Mouse (Mus musculus) myocyte (in vitro differentiated cells): Measurements from ENCODE around the gene Slc16a10. TPM values are rescaled to one million over a fixed set of nuclear protein-coding genes. Genes with fewer than 3 reads are reported as not detected.

ENCODE experiments used
- H3K27me3 ChIP-seq: one replicate; pipeline ENCODE4 v1.6.1; 2011; ENCODE audit not compliant: control insufficient read depth, insufficient read depth, insufficient read length
- H3K36me3 ChIP-seq: one replicate; pipeline ENCODE4 v1.6.1; 2011; ENCODE audit not compliant: control insufficient read depth, insufficient read depth
- H3K4me2 ChIP-seq: one replicate; pipeline ENCODE4 v1.6.1; 2011; ENCODE audit warnings: low read depth, control low read depth
- H3K4me3 ChIP-seq: one replicate; pipeline ENCODE4 v1.5.1; 2011; ENCODE audit warnings: mild to moderate bottlenecking, control low read depth, moderate library complexity
- H3K79me2 ChIP-seq: one replicate; pipeline ENCODE4 v1.6.1; 2011; ENCODE audit not compliant: control insufficient read depth, insufficient read depth
- H3ac ChIP-seq: one replicate; pipeline ENCODE4 v1.6.1; 2011; ENCODE audit not compliant: control insufficient read depth, insufficient read length
- CEBPB ChIP-seq: IDR thresholded peaks from 2 replicates; pipeline ENCODE4 v1.6.1; 2011; ENCODE audit warnings: mild to moderate bottlenecking, moderate library complexity; ENCODE audit not compliant: poor library complexity, insufficient read depth, severe bottlenecking
- E2F4 ChIP-seq: IDR thresholded peaks from one replicate; pipeline ENCODE4 v1.6.1; 2011; ENCODE audit warnings: mild to moderate bottlenecking, control low read depth, moderate library complexity; ENCODE audit not compliant: insufficient read depth
- MAX ChIP-seq: IDR thresholded peaks from one replicate; pipeline ENCODE4 v1.6.1; 2011; ENCODE audit warnings: low read depth, mild to moderate bottlenecking, control low read depth
- MYOD1 ChIP-seq, 3 experiments: IDR thresholded peaks; one replicate each; pipeline ENCODE4 v1.6.1; 2011; ENCODE audit warnings: control low read depth in 2 of 3, low read depth in 2 of 3, mild to moderate bottlenecking in 2 of 3, moderate library complexity in 1 of 3; ENCODE audit not compliant: insufficient read length in 2 of 3, control insufficient read depth in 1 of 3
- MYOG ChIP-seq, 3 experiments: IDR thresholded peaks; one replicate each; pipeline ENCODE4 v1.6.1; 2011; ENCODE audit warnings: control low read depth in 2 of 3, low read depth in 2 of 3, mild to moderate bottlenecking in 2 of 3; ENCODE audit not compliant: insufficient read length in 2 of 3, control insufficient read depth in 1 of 3, insufficient read depth in 1 of 3
- POLR2A ChIP-seq: IDR thresholded peaks from one replicate; pipeline ENCODE4 v1.6.1; 2011; ENCODE audit warnings: low read depth, mild to moderate bottlenecking, control low read depth, moderate library complexity; ENCODE audit not compliant: insufficient read length
- POLR2AphosphoS2 ChIP-seq: IDR thresholded peaks from one replicate; pipeline ENCODE4 v1.6.1; 2011; ENCODE audit warnings: low read depth, control low read depth; ENCODE audit not compliant: insufficient read length
- REST ChIP-seq: IDR thresholded peaks from one replicate; pipeline ENCODE4 v1.6.1; 2011; ENCODE audit warnings: mild to moderate bottlenecking, control low read depth, moderate library complexity; ENCODE audit not compliant: insufficient read depth, insufficient read length
- SRF ChIP-seq: IDR thresholded peaks from one replicate; pipeline ENCODE4 v1.6.1; 2011; ENCODE audit warnings: low read depth; ENCODE audit not compliant: control insufficient read depth, insufficient read length
- TCF12 ChIP-seq: IDR thresholded peaks from one replicate; pipeline ENCODE4 v1.6.1; 2011; ENCODE audit warnings: mild to moderate bottlenecking, control low read depth; ENCODE audit not compliant: poor library complexity, insufficient read depth, severe bottlenecking
- TCF3 ChIP-seq: IDR thresholded peaks from one replicate; pipeline ENCODE4 v1.6.1; 2011; ENCODE audit warnings: low read depth, control low read depth; ENCODE audit not compliant: insufficient read length
- USF1 ChIP-seq: IDR thresholded peaks from one replicate; pipeline ENCODE4 v1.6.1; 2011; ENCODE audit warnings: low read depth, mild to moderate bottlenecking, control low read depth, moderate library complexity
- polyA plus RNA-seq: library from polyadenylated mRNA; unstranded; fragments of >200 nt; fragmentation: generic; extraction: Trizol; gene quantifications from one replicate; pipeline ENCODE4 v1.2.1, GENCODE M21; 2012; ENCODE audit warnings: missing spikeins

Gene Slc16a10
- polyA plus RNA-seq, 1 experiment = 3.5 TPM

DNA sequence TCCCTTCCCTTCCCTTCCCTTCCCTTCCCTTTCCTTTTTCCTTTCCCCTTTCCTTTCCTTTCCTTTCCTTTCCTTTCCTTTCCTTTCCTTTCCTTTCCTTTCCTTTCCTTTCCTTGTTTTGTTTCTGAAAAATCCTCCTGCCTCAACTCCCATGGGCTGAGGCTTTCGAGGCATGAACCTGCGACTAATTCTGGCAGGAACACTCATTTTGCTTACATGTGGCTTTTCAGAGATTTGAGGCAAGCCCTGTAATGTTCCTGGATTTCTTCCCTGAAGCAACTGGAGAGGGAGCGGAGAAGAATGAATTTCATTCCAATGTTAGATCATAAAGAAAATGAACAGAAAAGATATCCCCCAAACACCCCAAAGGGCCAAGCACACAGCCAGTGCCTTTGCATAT, 39.9 kb downstream of the Slc16a10 start:
- TF ChIP-seq POLR2AphosphoS2 (no peak), POLR2A (no peak), SRF (no peak), MYOG (IDR thresholded peaks at IDR 0.05; ENCODE audit: control insufficient read depth in 1 of 3, insufficient read depth in 1 of 3, insufficient read length in 2 of 3, low read depth in 2 of 3) (no peak), E2F4 (no peak), CEBPB (no peak), TCF12 (no peak), USF1 (no peak), TCF3 (no peak), MAX (no peak), MYOD1 (IDR thresholded peaks at IDR 0.05; ENCODE audit: control insufficient read depth in 1 of 3, insufficient read length in 2 of 3, low read depth in 2 of 3) (no peak), REST (no peak)
- Histone ChIP-seq H3K4me2 (no peak overlapping the region), H3K4me3 (no peak overlapping the region), H3ac (no peak overlapping the region), H3K36me3 (no peaks in the 10 kb centered on the region), H3K27me3 (no peaks in the 10 kb centered on the region), H3K79me2 (no peaks in the 10 kb centered on the region)

DNA sequence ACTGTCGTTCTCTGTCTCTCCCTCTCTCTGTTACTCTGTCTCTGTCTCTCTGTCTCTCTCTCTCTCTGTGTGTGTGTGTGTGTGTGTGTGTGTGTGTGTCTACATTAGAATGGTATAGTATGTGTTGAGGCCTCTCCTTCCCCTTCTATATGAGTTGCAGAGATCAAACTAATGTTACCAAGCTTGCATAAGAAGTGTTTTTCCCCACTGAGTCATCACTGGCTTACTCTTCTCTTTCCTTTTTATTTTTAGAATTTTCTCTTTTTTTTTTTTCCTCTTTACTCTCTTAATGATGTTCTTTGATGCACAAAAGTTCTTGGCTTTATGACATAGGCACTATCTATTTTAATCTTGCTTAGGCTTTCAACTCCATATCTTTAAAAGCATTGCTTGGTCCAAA, 43.6 kb downstream of the Slc16a10 start:
- H3K4me2 ChIP-seq = no peak overlapping the region
- H3ac ChIP-seq = no peak overlapping the region
- TF ChIP-seq CEBPB = no peak
- TF ChIP-seq SRF = no peak
- TF ChIP-seq TCF12 = no peak
- no peak for TF ChIP-seq POLR2AphosphoS2
- no peak for TF ChIP-seq MYOD1 (IDR thresholded peaks at IDR 0.05; ENCODE audit: control insufficient read depth in 1 of 3, insufficient read length in 2 of 3, low read depth in 2 of 3)
- TF ChIP-seq REST = no peak

DNA sequence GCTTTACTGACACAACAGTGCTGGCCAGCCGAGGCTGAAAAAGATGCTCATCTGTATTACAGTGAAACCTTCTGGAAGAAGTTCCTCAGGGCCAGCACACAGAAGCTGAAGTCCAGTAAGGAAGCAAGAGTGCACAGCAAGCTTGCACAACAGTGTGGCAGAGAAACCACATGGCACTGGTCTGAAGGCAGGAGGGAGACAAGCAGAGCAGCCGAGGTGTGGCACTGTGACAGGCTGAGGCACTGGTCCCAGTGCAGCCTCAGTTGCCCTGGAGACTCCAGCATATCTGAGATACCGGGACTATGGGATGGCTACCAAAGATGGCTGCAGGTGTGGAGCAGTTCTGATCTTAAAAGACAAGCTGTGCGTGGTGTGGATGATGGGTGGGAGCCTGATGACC, 44.5 kb downstream of the Slc16a10 start:
- H3K36me3 ChIP-seq = no peaks in the 10 kb centered on the region
- H3K4me2 ChIP-seq = no peak overlapping the region
- no peak overlapping the region for H3ac ChIP-seq
- H3K4me3 ChIP-seq = no peak overlapping the region
- no peaks in the 10 kb centered on the region for H3K27me3 ChIP-seq
- H3K79me2 ChIP-seq = no peaks in the 10 kb centered on the region
- TF ChIP-seq USF1 = no peak
- TF ChIP-seq MYOG (IDR thresholded peaks at IDR 0.05; ENCODE audit: control insufficient read depth in 1 of 3, insufficient read depth in 1 of 3, insufficient read length in 2 of 3, low read depth in 2 of 3) = peak in 1 of 3 experiments; percentile 2

More for the DNA sequence above, 43.6 kb downstream of the Slc16a10 start:
- H3K79me2 ChIP-seq = no peaks in the 10 kb centered on the region
- no peak overlapping the region for H3K4me3 ChIP-seq
- no peaks in the 10 kb centered on the region for H3K27me3 ChIP-seq
- H3K36me3 ChIP-seq = no peaks in the 10 kb centered on the region

DNA sequence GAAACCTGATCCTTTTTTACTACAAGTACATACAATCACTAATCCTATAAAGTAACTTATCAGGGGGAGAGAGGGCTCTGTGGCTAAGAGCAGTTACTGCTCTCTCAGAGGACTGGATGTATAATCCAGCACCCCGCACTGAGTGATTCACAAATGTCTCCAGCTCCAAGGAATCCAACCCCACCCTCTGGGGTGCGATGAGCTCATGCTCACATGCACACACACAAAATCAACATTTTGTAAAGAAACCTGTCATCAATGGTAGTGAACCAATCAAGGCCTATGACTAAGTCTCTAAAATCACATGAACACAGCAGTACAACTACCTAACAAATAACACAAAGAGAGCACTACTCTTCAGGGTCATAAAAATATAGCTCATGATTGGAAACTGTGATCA, 47.3 kb downstream of the Slc16a10 start:
- H3K4me2 ChIP-seq = peak overlapping the region; percentile 3
- H3K36me3 ChIP-seq = no peaks in the 10 kb centered on the region
- H3K4me3 ChIP-seq = no peak overlapping the region
- no peaks in the 10 kb centered on the region for H3K27me3 ChIP-seq
- no peaks in the 10 kb centered on the region for H3K79me2 ChIP-seq
- H3ac ChIP-seq = no peak overlapping the region
- TF ChIP-seq SRF (no peak), USF1 (peak; percentile 41)

DNA sequence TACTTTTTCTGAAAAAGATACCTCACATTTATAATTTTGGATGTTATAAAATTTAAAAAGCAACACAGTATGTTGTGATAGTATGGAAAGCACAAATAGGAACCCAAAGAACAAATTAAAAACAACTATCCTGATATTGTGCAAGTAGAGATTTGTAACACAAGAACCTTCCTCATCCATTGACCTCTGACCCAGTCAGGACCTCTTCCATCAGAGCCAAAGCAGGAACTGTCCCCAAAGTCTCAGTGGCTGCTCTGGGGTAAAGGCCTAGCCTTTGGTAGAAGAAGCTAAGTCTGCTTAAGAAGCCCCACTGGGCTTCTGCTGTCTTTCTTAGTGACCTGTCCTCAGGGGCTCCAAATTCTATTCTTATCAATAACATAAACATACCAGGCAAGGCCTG, 48.5 kb downstream of the Slc16a10 start:
- no peak overlapping the region for H3K4me3 ChIP-seq
- no peak overlapping the region for H3K4me2 ChIP-seq
- H3K36me3 ChIP-seq = no peaks in the 10 kb centered on the region
- no peaks in the 10 kb centered on the region for H3K27me3 ChIP-seq
- TF ChIP-seq MAX = no peak
- no peak for TF ChIP-seq TCF12
- TF ChIP-seq MYOG (IDR thresholded peaks at IDR 0.05; ENCODE audit: control insufficient read depth in 1 of 3, insufficient read depth in 1 of 3, insufficient read length in 2 of 3, low read depth in 2 of 3) = no peak
- TF ChIP-seq REST = no peak
- no peak for TF ChIP-seq SRF
- no peak for TF ChIP-seq POLR2A
- TF ChIP-seq MYOD1 (IDR thresholded peaks at IDR 0.05; ENCODE audit: control insufficient read depth in 1 of 3, insufficient read length in 2 of 3, low read depth in 2 of 3) = no peak
- TF ChIP-seq E2F4 = no peak
- no peak for TF ChIP-seq POLR2AphosphoS2
- no peak for TF ChIP-seq USF1
- no peak for TF ChIP-seq TCF3
- TF ChIP-seq CEBPB = no peak
- H3ac ChIP-seq = no peak overlapping the region
- no peaks in the 10 kb centered on the region for H3K79me2 ChIP-seq
